Mouse (Mus musculus): ENCODE measurements around the gene Psmc5.

Psmc5 gene

DNA sequence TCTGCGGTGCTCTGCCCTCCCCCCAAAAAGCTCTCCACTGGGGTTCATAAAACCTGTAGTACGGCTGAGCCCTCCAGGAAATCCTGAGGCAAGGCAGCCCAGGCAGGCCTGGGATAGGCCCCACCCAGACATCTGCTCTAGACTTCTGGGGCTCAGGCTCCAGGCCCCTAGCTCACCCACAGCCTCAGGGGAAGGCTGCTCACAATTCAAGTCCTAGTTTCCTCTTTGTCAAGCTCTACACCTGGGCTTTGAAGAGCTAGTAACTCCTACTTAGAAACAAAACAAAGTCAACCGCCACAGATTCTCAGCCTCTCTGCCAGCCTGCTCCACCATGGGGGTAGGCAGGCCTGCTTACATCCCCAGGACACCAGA is 13.1 kb downstream of the Psmc5 start:
- DNase-seq (ENCODE audit: low read depth): peak; percentile 12

GRCm38 (mm10) chr11:106271131-106271793 is 15.3 kb downstream of the Psmc5 start:
- DNase-seq (ENCODE audit: low read depth): peak; percentile 20

DNA sequence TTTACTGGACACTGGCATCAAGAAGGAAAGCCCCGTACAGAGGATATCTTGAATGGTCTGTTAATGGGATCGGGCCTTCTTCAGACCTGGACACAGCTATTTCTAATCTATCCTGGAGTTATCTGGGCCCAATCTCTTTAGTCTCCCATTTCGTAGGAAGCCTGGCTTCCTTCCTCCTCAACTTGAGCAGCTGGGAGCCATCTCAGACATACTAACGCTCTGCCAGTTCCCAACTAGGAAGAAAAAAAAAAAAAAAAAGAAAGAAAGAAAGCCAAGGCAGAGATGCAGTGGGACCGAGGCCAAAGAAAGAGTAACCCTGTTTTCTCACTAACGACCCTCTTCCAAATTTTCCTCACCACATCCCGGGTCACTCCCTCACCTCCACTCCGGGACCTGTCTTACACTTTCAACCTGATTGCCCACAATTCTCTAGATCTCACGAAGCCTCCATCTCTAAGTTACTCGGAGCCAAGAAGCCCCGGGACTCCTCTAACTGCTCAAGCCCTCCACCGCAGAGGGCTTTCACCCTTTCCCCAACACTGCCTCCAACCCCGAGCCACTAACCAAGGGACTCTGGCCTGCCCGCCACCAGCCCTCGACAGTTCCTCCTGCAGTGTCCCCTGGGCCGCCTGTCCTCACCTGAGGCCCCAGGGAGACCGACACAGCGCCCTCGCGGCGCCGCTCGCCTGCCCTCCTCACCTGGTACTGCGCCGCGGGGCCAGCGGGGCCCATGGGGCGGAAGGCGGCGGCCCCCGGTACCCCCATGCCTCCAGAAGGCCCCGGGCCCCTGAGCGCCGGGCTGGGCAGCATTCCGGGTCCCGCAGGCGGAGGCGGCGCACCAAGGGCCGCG is 16.1 kb downstream of the Psmc5 start:
- DNase-seq (ENCODE audit: low read depth): peak; percentile 57

- DNase-seq (ENCODE audit: low read depth): peak; percentile 98
Observed at GRCm38 (mm10) chr11:106272644-106273310, 16.8 kb downstream of the Psmc5 start, which contains the start of gene Smarcd2. TSS of gene Smarcd2 (minus strand) at chr11:106272972.

DNA sequence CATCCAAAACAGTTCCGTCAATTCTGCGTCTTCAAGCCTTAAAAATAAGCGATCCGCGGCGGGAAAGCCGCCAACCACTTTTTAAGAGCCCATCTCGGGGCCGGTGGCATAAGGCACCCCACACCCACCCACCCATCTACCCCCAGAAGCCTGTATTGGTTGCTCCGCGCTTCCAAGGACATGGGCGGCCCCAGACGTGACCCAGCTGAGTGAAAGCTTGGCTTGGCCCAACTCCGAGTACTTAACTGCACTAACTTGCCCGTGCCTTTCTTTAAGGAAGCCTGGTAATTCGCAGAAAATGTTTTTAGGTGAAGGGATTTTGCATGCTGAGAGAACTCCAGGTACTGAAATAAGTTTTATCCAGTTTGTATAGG is 17.3 kb downstream of the Psmc5 start:
- DNase-seq (ENCODE audit: low read depth): no peak

DNA sequence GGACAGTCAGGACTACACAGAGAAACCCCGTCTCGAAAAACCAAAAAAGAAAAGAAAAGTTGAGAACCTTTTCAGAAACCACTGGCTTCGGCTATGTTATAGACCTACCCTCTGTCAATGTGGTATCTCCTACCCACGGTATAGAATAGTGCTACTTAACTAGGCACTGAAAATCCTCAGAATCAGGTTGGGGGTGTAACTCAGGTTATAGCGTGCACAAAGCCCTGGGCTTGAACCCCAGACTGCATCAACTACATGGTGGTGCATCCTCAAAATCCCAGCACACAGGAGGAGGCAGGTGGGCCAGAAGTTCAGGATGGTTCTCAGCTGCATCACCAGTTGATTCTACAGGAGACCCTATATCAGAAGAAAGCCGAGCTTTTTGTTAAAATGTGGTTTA is 17.9 kb downstream of the Psmc5 start:
- no peak for DNase-seq (ENCODE audit: low read depth)

DNA sequence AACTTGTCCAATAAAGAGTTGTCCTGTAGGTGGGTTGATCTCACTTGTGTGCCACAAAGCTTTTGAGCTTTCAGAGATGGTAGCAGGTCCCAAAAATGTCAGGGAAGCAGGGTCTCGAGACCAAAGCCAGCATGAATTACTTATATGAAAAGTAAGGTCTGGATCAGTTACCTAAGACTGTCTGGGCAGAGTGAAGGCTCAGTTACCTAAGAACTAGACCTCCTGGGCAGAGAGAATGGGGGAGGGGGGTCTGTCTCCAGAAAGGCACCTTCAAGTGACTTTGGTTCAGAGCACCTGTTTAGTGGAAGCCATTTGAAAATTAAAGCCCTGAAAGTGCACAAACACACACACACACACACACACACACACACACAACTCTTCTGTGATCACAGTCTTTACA is 18.4 kb downstream of the Psmc5 start:
- no peak for DNase-seq (ENCODE audit: low read depth)

DNA sequence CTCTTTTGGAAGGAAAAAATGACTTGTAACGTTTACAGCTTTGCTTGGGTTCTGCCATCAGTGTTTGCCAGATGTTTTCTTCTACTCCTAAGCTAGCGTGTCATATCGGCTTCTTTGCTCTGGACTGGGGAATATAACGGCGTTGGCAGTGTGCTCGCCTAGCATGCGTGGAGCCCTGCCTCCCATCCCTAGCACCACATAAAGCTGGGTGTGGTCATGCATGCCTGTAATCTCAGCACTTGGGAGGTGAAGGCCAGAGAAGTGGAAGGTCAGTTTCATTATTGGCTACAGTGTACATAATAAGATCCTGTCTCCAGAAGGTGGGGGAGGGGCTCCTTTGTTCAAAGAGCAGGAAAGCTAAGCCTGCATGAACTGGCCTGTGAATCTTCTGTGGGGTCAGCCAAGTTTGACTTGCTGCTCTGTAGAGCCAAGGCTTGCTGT is 19.0 kb downstream of the Psmc5 start:
- peak; percentile 24 for DNase-seq (ENCODE audit: low read depth)

DNA sequence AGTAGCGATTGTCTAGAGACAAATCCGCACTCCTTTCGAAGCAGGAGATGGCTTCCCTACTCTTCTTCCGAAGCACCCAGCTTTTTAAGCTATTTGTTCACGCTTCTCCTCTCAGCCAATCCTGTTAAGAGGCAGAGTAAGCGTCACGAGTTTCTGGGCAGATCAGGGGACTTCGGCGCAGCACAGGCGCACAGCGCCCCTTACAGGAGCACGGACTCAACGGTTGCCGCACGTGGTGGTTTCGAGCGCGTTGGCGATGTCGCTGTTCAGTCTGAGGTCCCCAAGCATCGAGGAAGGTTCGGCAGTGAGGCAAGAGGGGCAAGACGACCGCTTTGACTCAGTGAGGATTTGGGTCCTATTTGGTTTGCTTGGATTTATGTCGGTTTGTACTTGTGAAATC is 20.5 kb downstream of the Psmc5 start, which contains the start of gene Tcam1:
Tcam1 (plus strand) TSS at position 219 of the 400 bp plus-strand sequence.
- peak; percentile 39 for DNase-seq (ENCODE audit: low read depth)

GRCm38 (mm10) chr11:106282452-106282851 is 26.5 kb downstream of the Psmc5 start:
- DNase-seq (ENCODE audit: low read depth): peak; percentile 16

- DNase-seq (ENCODE audit: low read depth): no peak
Observed at GRCm38 (mm10) chr11:106283371-106283770, 27.4 kb downstream of the Psmc5 start.

- no peak for DNase-seq (ENCODE audit: low read depth)
Observed at GRCm38 (mm10) chr11:106284126-106284525, 28.2 kb downstream of the Psmc5 start.

DNA sequence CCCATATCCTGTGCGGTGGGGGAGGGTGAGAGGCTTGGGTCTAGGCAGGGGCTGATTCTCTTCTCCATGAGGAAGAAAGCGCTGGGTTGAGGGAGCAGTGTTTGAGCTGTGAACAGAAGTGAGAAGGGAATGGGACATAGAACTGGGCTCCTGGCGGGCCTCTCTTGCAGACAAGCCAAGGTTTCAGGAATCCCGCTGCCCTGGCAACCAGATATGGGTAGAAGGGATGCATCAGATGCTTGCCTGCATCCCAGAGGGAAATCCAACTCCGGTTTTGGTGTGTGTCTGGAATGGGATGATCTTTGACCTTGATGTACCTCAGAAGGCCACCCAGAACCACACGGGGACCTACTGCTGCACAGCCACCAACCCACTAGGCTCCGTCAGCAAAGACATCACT is 30.3 kb downstream of the Psmc5 start:
- no peak for DNase-seq (ENCODE audit: low read depth)

DNA sequence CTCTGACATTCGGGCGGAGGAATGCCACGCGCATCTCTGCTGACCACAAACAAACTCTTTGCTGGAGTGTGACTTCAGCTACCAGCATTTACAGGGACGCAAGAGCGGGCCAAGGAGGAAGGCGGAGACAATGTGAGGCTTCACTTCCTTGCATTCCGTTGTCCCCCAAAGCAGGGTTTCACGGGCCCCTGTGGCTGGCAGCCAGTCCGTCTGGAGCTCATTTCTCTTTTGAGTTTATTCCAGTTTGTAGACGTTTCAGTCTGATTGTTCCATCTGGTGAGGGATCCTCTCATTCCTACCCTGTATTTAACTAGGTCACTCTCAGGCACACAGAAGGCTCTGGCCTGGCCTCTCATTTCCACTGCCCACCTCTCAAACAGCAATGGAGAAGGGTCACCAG is 31.0 kb downstream of the Psmc5 start:
- DNase-seq (ENCODE audit: low read depth): peak; percentile 54

- DNase-seq (ENCODE audit: low read depth): no peak
Observed at GRCm38 (mm10) chr11:106289369-106289768, 33.4 kb downstream of the Psmc5 start.

GRCm38 (mm10) chr11:106290376-106290775 is 34.4 kb downstream of the Psmc5 start:
- DNase-seq (ENCODE audit: low read depth): no peak

DNA sequence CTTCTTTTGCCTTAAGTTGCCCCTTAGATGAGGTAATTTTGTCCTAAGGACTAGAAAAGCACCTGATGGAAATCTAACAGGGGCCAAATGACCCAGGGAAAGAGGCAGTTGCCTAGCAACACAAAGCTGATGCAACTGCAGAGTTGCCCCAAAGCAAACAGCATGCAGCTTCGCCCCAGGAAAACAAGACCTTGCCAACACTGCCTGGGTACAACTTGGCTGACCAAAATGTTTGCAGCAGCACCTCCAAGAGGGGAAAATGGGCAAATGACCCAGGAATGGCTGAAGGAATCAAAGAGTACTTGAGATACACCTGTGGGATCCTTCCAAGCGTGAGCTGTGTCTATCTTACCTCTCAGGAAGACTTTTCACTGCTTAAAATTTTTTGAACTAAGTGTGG is 35.9 kb downstream of the Psmc5 start:
- no peak for DNase-seq (ENCODE audit: low read depth)

- no peak for DNase-seq (ENCODE audit: low read depth)
Observed at GRCm38 (mm10) chr11:106301765-106302164, 45.8 kb downstream of the Psmc5 start, which contains the start of gene Gh. TSS of gene Gh (minus strand) at chr11:106301865.

DNA sequence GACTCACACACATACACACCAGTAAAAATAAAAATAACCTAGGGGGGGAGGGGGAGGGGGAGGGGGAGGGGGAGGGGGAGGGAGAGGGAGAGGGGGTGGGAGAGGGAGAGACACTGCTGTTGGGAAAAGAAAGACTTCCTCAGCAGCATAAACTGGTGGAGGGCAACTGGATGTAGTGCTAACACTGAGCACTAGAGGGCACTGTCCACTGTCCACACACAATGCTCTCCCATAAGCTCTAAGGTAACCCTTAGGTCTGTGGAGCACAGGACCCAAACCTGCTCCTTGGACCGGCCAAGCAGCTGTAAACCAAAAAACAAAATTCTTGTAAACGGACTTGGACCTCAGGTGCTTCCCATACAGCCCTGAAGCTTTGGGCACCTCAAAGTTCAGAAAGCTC is 46.7 kb downstream of the Psmc5 start:
- DNase-seq (ENCODE audit: low read depth): peak; percentile 80

DNA sequence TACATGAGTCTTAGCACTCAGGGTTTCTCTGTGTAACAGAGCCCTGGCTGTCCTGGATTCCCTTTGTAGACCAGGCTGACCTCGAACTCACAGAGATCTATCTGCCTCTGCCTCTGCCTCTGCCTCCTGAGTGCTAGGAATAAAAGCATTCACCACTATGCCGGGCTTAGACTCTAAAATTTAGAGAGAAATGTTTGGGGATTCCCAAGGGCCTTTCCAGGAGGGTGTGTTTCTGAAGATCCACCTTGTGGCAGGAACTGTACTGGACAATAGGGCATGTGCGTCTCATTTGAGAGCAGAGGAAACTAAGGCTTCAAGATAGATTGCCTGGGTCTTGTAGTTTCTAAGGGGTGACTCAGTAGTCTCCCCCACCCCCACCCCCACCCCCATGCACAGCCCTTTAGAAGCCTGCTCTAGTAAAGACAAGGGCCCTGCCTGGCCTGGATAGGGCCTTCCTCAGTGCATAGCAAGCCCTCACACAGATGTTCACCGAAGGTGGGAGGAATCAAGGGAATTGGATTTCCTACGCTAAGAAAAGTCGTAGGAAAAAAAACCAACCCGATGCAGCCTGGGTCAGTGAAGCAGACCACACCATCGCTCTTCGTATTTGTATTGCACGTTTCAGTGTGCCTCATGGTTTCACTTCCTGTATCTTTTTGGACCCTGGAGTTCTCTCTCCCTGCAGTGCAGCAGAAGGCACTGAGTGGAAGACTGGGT is 49.6 kb downstream of the Psmc5 start:
- no peak for DNase-seq (ENCODE audit: low read depth)

DNA sequence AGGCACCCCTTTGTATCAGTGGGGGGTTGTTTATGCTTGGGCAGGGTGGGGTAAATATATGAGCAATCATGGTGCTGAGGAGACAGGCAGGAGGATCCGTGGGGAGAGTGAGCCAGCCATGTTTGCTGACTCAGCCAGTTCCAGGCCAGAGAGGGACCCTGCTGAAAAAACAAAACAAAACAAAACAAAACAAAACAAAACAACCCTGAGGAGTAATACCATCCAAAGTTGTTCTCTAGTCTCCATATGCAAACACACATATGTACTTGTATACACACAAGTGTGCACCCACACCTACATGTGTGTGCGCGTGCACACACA is 50.1 kb downstream of the Psmc5 start:
- no peak for DNase-seq (ENCODE audit: low read depth)

- DNase-seq (ENCODE audit: low read depth): no peak
Observed at GRCm38 (mm10) chr11:106306758-106307157, 50.8 kb downstream of the Psmc5 start.
